Mouse (Mus musculus) forebrain, embryonic 10.5 days (tissue): ENCODE measurements around the gene Dcaf4. TPM values are rescaled to one million over a fixed set of nuclear protein-coding genes. Genes with fewer than 3 reads are reported as not detected.

Experiments
- DNase-seq: peaks from one replicate; pipeline ENCODE4 v3.0.0-alpha.2; 2017; ENCODE audit warnings: low spot score; ENCODE audit errors: extremely low spot score
- H3K27ac ChIP-seq: fragments of 300-500 bp; sonication (generic); 2 replicates; pipeline ENCODE4 v1.5.1; 2016; ENCODE audit warnings: mild to moderate bottlenecking
- H3K27me3 ChIP-seq: fragments of 300-500 bp; sonication (generic); 2 replicates; pipeline ENCODE4 v1.6.1; 2016; ENCODE audit warnings: mild to moderate bottlenecking; ENCODE audit not compliant: poor library complexity, severe bottlenecking
- H3K36me3 ChIP-seq: fragments of 300-500 bp; sonication (generic); replicated peaks from 2 replicates; pipeline ENCODE4 v1.6.1; 2016; ENCODE audit warnings: mild to moderate bottlenecking, moderate library complexity
- H3K4me1 ChIP-seq: fragments of 300-500 bp; sonication (generic); 2 replicates; pipeline ENCODE4 v1.6.1; 2016
- H3K4me3 ChIP-seq: fragments of 300-500 bp; sonication (generic); 2 replicates; pipeline ENCODE4 v1.5.1; 2016; ENCODE audit warnings: mild to moderate bottlenecking, moderate library complexity
- H3K9me3 ChIP-seq: fragments of 300-500 bp; sonication (generic); 2 replicates; pipeline ENCODE4 v1.6.1; 2016; ENCODE audit warnings: mild to moderate bottlenecking, moderate library complexity
- WGBS: fragments of 180-500 bp; shearing (Covaris S2); methylation state at CpG from one replicate; pipeline ENCODE4 v1.1.7; 2016; 5-methylcytosine and 5-hydroxymethylcytosine counted together
- polyA plus RNA-seq: library from polyadenylated mRNA; unstranded; fragments of >200 nt; fragmentation: Nextera tagmentation; extraction: Ambion mirVana; gene quantifications from 2 replicates; pipeline ENCODE4 v1.2.1, GENCODE M21; 2016

The Dcaf4 gene
- 24.1 and 25.2 TPM in 2 replicates for polyA plus RNA-seq

- Histone ChIP-seq H3K4me3 (peak within 1 kb of the TSS; percentile 77), H3K27ac (peak within 1 kb of the TSS; percentile 87), H3K4me1 (peaks cover 38% of the 10 kb centered on the region), H3K9me3 (no peaks in the 10 kb centered on the region), H3K27me3 (no peaks in the 10 kb centered on the region), H3K36me3 (no peaks in the 10 kb centered on the region)
- peak; percentile 94 for DNase-seq
- under 1% methylated on average over 32 of the region's 32 CpGs for WGBS
Observed at GRCm38 (mm10) chr12:83520311-83520890, at the start of gene Dcaf4. Gene Dcaf4, plus strand, starts transcription at chr12:83520466.

DNA sequence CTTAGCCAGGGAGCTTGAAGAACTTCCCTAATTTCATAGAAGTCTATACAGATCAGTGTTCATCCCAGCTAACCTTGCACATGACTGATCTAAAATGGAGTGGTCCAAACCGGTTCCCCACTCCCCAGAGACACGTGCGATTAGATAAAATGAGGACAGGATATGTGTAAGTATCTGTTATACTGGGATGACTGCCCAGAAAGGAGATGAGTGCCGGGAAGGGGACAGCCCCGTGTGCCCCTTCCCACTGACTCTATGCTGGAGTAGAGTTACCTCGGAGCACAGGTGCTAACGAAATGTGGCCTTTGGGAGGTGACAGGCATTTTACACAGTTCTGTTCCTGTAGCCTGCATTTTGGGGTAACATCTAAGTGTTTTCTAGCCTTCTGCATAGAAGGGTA, 48.5 kb upstream of the Dcaf4 start:
- peaks cover 44% of the 10 kb centered on the region for H3K4me1 ChIP-seq
- no peak overlapping the region for H3K27ac ChIP-seq
- WGBS: 93% methylated on average over 7 of the region's 7 CpGs
- H3K27me3 ChIP-seq: peaks cover 21% of the 10 kb centered on the region
- H3K9me3 ChIP-seq: no peaks in the 10 kb centered on the region
- no peaks in the 10 kb centered on the region for H3K36me3 ChIP-seq
- DNase-seq: no peak
- no peak overlapping the region for H3K4me3 ChIP-seq

DNA sequence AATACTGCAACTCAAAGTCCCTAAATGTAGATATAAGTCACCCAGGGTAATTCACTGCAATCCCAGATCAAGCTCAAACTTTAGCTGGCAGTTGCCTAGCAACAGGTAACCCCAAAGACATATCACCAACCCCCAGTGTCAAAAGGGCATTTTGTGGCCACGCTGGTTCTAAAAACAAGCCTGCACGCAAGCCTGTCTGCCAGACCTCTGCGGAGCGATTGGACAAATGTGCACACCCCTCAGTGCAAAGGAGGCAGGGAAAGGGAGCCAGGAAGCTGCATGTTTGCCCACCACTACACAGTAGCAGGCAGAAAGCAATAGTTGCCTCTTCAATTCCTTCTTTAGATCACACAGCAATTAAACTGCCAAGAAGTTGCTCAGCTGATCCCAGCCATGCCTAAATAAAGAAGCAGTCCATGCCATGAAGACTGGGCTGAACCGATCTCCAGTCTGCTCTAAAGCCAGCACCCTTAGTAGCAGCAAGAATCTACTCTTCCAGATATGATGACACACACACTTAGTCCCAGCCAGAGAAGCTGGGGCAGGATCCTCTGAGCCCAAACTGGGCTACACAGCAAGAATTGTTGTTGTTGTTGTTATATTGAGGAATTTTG, 46.2 kb upstream of the Dcaf4 start:
- H3K36me3 ChIP-seq: no peaks in the 10 kb centered on the region
- 62% methylated on average over 5 of the region's 5 CpGs for WGBS
- no peaks in the 10 kb centered on the region for H3K9me3 ChIP-seq
- H3K4me3 ChIP-seq: no peak overlapping the region
- peaks cover 39% of the 10 kb centered on the region for H3K4me1 ChIP-seq
- H3K27ac ChIP-seq: no peak overlapping the region
- DNase-seq: no peak
- peaks cover 21% of the 10 kb centered on the region for H3K27me3 ChIP-seq

DNA sequence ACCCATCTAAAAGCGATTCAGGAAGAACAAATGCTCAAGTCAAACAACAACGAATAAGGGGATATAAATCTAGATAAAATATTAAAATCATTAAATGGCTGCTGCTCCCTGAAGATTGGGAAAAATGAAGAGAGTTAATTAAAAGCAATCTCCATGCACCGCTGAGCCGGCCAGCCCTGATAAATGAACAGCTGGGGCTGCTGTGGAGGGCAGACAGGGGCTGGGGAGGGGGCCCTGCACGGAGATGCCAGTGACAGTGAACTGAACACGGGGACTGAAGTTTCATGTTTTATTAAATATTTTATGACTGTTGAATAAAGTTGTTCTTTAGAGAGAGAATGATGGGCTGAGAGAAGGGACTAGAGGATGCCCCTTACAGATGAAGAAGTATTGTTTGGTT, 44.8 kb upstream of the Dcaf4 start:
- Histone ChIP-seq H3K27ac (no peak overlapping the region), H3K27me3 (peaks cover 21% of the 10 kb centered on the region), H3K36me3 (no peaks in the 10 kb centered on the region), H3K4me3 (no peak overlapping the region), H3K9me3 (no peaks in the 10 kb centered on the region), H3K4me1 (peaks cover 34% of the 10 kb centered on the region)
- WGBS: 73% methylated on average over 6 of the region's 6 CpGs
- no peak for DNase-seq

DNA sequence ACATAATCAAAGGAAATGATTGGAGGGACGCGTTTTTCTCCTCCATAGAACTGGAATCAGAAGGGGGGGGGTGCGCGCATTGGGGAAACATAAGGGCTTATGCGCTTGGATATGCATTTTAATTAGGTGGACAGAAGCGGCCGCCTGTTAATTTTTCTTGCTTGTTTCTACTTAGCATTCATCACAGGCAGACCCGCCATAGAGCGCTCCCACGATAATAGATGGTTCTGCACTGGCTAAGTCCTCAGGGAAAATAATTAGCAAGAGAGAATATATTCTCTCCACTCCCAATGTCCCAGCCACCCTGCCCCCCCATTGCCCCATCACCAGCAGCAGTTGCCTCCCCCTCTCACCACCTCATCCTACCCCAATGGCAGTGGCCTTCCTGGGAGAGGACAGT, 44.0 kb upstream of the Dcaf4 start:
- H3K27ac ChIP-seq: no peak overlapping the region; the same call in 1 of the 2 replicates
- DNase-seq: no peak
- H3K4me1 ChIP-seq: peaks cover 28% of the 10 kb centered on the region
- no peak overlapping the region for H3K4me3 ChIP-seq
- H3K36me3 ChIP-seq: no peaks in the 10 kb centered on the region
- 73% methylated on average over 10 of the region's 10 CpGs for WGBS
- H3K27me3 ChIP-seq: peaks cover 16% of the 10 kb centered on the region
- H3K9me3 ChIP-seq: no peaks in the 10 kb centered on the region

DNA sequence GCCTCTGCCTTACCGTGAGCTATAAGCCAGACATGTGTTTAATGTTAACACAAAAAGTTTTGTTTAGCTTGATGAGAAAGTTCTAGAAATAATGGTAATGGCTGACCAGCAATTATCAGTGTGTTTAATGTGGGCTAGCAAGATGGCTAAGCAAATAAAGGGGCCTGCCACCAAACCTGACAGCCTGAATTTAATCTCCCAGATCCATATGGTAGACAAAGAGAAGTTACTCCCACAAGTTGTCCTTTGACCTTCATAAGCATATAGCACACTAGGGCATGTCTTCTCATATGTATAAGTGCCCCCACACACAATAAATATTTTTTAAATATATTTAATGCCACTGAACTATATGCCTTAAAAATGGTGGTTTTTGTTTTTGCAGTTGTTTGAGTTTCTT, 41.1 kb upstream of the Dcaf4 start:
- no peak for DNase-seq
- Histone ChIP-seq H3K27ac (no peak overlapping the region), H3K27me3 (peaks cover 14% of the 10 kb centered on the region), H3K4me1 (peaks cover 20% of the 10 kb centered on the region), H3K4me3 (no peak overlapping the region), H3K9me3 (no peaks in the 10 kb centered on the region), H3K36me3 (no peaks in the 10 kb centered on the region)
- WGBS: 90% methylated on average over 1 of the region's 1 CpGs

- Histone ChIP-seq H3K4me3 (no peak overlapping the region), H3K27me3 (peaks cover 22% of the 10 kb centered on the region), H3K36me3 (no peaks in the 10 kb centered on the region), H3K4me1 (peaks cover 23% of the 10 kb centered on the region), H3K27ac (no peak overlapping the region), H3K9me3 (no peaks in the 10 kb centered on the region)
- no peak for DNase-seq
- WGBS: 77% methylated on average over 7 of the region's 7 CpGs
Observed at GRCm38 (mm10) chr12:83479818-83480401, 40.4 kb upstream of the Dcaf4 start.

DNA sequence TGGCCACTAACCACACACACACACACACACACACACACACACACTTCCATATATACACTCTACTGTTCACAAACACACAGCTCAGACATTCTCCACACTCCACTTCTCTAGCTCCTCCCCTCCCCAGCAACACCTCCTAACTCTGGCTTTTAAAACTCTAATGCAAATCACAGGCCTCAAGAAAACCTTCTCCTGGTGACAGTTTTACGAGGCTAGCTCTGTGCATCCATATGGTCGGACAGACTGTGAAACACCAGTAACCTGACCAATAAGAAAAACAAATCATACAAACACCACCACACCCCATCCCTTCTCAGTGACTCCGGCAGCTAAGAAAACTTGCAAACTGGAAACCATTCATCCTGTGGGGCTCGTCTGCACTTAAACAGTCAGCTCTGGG, 38.8 kb upstream of the Dcaf4 start:
- no peaks in the 10 kb centered on the region for H3K36me3 ChIP-seq
- no peaks in the 10 kb centered on the region for H3K9me3 ChIP-seq
- no peak overlapping the region for H3K4me3 ChIP-seq
- H3K27ac ChIP-seq: no peak overlapping the region
- WGBS: 76% methylated on average over 4 of the region's 4 CpGs
- H3K27me3 ChIP-seq: peaks cover 37% of the 10 kb centered on the region
- DNase-seq: no peak
- H3K4me1 ChIP-seq: peaks cover 25% of the 10 kb centered on the region

DNA sequence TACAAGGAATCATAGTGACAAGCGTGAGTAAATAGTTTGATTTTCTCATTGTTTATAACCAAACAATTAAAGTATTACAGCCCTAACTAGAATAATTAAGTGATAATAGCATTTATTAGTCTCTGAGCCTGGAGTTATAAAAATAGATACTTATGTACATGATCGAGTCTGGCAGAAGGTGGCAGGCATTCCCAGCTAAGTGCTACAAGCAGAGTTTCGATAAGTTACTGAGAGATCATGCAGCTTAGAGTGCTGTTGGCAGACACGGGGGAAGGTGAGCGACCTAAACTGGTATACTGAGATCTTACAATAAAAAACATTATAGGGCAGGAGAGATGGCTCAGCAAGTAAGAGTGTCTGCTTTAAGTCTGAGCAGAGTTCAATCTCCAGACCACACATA, 36.6 kb upstream of the Dcaf4 start:
- Histone ChIP-seq H3K27ac (no peak overlapping the region), H3K9me3 (no peaks in the 10 kb centered on the region), H3K4me3 (no peak overlapping the region), H3K4me1 (peaks cover 39% of the 10 kb centered on the region), H3K36me3 (no peaks in the 10 kb centered on the region), H3K27me3 (peaks cover 48% of the 10 kb centered on the region)
- 80% methylated on average over 5 of the region's 5 CpGs for WGBS
- DNase-seq: no peak

DNA sequence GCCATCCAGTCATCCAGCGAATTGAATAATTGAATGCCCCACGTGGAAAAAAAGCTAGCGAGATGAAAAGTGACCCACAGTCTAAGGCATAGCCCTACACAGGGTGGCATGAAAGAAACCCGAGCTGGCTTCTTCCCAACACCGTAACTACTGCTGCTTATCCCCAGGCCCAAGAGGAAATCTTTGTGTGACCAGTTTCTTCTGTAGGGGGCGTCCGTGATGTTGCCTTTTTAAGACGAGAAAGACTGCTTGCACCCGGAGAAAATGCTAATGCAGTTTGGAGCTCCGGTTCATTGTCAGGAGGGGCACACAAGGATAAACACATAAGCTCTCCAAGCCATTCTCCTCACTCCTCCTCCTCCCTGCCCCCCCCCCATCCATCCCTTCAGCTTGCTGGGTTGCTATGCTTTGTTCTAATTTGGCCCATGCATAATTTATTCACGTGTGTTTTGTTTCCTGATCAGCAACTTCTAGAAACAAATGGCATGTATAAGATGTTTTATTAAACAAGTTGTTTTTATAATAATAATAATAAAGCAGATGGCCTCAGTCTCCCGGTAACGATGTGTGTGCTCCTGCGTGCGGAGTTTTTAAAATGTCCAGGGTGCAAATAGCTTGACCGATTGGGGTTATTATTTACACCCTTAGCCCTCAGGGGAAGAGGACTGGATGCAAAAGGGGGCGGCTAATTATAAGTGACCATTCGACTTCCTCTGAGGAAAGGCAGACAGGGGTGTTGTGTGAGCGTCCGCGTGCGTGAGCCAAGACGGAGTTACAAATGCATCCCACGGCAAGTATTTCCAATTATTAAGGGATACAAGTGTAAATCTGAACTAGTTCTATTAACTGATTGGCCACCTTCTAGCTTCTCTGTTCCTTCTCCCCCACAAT, 35.2 kb upstream of the Dcaf4 start:
- peak; percentile 25 for DNase-seq
- Histone ChIP-seq H3K4me3 (peak overlapping the region; percentile 74), H3K36me3 (no peaks in the 10 kb centered on the region), H3K4me1 (peaks cover 44% of the 10 kb centered on the region), H3K9me3 (no peaks in the 10 kb centered on the region), H3K27ac (no peak overlapping the region), H3K27me3 (peaks cover 63% of the 10 kb centered on the region)
- under 1% methylated on average over 24 of the region's 24 CpGs for WGBS

DNA sequence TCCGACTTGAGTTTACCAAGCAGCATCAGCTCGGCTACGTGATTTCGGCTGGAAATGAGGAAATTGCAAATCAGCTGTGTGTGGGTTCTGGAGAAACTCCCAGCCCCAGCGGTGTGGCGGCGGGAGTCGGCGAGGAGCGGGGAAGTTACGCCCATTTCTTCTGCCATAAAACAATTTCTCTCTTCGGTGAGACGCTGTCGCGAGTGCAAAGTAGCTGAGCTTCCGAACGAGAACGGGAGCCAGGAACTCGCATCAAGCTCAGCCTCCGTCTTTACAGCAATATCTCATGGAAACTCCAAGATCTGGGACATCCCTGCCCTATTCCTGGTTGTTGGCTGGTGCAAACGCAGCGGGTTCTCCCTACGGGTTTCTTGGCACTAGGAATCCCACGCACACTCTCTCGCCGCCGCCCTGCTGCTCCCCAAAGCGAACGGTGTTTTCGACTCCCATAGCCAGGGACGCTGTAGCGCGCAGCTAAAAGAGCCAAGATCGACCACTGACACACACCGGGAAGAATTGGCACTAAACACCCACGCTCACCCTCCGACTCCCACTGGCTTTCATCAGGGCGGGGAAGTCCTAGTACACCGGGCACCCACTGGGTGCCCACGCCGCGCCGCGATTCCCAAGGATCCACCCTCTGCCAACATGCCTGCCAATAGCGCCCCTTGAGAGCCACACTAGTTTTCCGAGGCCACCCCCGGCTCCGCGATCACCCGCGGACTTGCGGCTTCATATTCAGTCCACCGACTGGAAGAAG, 34.2 kb upstream of the Dcaf4 start:
- Histone ChIP-seq H3K27ac (peak overlapping the region; percentile 79; the same call in 1 of the 2 replicates), H3K9me3 (peaks cover 2% of the 10 kb centered on the region; the same call in 1 of the 2 replicates), H3K27me3 (peaks cover 65% of the 10 kb centered on the region), H3K36me3 (no peaks in the 10 kb centered on the region), H3K4me3 (peak overlapping the region; percentile 74), H3K4me1 (peaks cover 44% of the 10 kb centered on the region)
- peak; percentile 40 for DNase-seq
- WGBS: under 1% methylated on average over 53 of the region's 53 CpGs
